Mouse (Mus musculus): ENCODE measurements at regions not wholly inside any gene's neighbourhood (a gene's known extent, or its start where the extent isn't known, plus 50 kb on each side); places are given as distances from the start of the nearest gene placed in this dataset.

- ATAC-seq, result no peak
- TF ChIP-seq CTCF (IDR thresholded peaks at IDR 0.05; ENCODE audit: low read depth), result no peak
- no peak overlapping the region for H3K4me2 ChIP-seq (ENCODE audit: low read depth, low read length)
Measured at GRCm38 (mm10) chr15:17088644-17089228, 360.2 kb downstream of the Cdh9 start.

GRCm38 (mm10) chr15:17098927-17099326 lies 370.4 kb downstream of the Cdh9 start:
- no peak overlapping the region for H3K4me3 ChIP-seq (ENCODE audit: low read length)
- peak; percentile 77 for TF ChIP-seq CTCF (IDR thresholded peaks at IDR 0.05; ENCODE audit: low read depth)
- H3K4me2 ChIP-seq (ENCODE audit: low read depth, low read length), result no peak overlapping the region
- no peaks in the 10 kb centered on the region for H3K27me3 ChIP-seq (ENCODE audit: insufficient read depth, low read length)
- peaks cover 9% of the 10 kb centered on the region; the same call in 1 of the 2 replicates for H3K9me3 ChIP-seq (ENCODE audit: low read length)
- 3% methylated on average over 4 of the region's 4 CpGs for WGBS
- no peaks in the 10 kb centered on the region for H3K36me3 ChIP-seq (ENCODE audit: insufficient read depth, low read length)
- no peaks in the 10 kb centered on the region for H3K4me1 ChIP-seq (ENCODE audit: insufficient read depth, low read length)
- no peak overlapping the region for H3K9ac ChIP-seq (replicated peaks; ENCODE audit: low read length)
- ATAC-seq (no peak), DNase-seq (ENCODE audit: low spot score) (peak; percentile 71)
- H3K27ac ChIP-seq, result no peak overlapping the region

More at GRCm38 (mm10) chr15:17088644-17089228, 360.2 kb downstream of the Cdh9 start:
- DNase-seq (ENCODE audit: low spot score), result no peak
- Histone ChIP-seq H3K4me3 (ENCODE audit: low read length) (no peak overlapping the region), H3K27me3 (ENCODE audit: insufficient read depth, low read length) (no peaks in the 10 kb centered on the region), H3K4me1 (ENCODE audit: insufficient read depth, low read length) (no peaks in the 10 kb centered on the region), H3K9me3 (ENCODE audit: low read length) (no peaks in the 10 kb centered on the region), H3K9ac (replicated peaks; ENCODE audit: low read length) (no peak overlapping the region), H3K27ac (no peak overlapping the region), H3K36me3 (ENCODE audit: insufficient read depth, low read length) (no peaks in the 10 kb centered on the region)
- 94% methylated on average over 5 of the region's 5 CpGs for WGBS

- ATAC-seq, result no peak
- no peak for TF ChIP-seq CTCF (IDR thresholded peaks at IDR 0.05; ENCODE audit: low read depth)
- Histone ChIP-seq H3K4me2 (ENCODE audit: low read depth, low read length) (no peak overlapping the region), H3K27me3 (ENCODE audit: insufficient read depth, low read length) (no peaks in the 10 kb centered on the region), H3K4me1 (ENCODE audit: insufficient read depth, low read length) (no peaks in the 10 kb centered on the region), H3K9me3 (ENCODE audit: low read length) (no peaks in the 10 kb centered on the region), H3K4me3 (ENCODE audit: low read length) (no peak overlapping the region), H3K27ac (no peak overlapping the region), H3K9ac (replicated peaks; ENCODE audit: low read length) (no peak overlapping the region), H3K36me3 (ENCODE audit: insufficient read depth, low read length) (no peaks in the 10 kb centered on the region)
- DNase-seq (ENCODE audit: low spot score), result no peak
- WGBS, result 84% methylated on average over 3 of the region's 3 CpGs
Measured at GRCm38 (mm10) chr15:17101182-17101581, 372.6 kb downstream of the Cdh9 start.

GRCm38 (mm10) chr15:17135721-17136120 lies 407.2 kb downstream of the Cdh9 start:
- 55% methylated on average over 1 of the region's 1 CpGs for WGBS
- Histone ChIP-seq H3K4me1 (ENCODE audit: insufficient read depth, low read length) (no peaks in the 10 kb centered on the region), H3K36me3 (ENCODE audit: insufficient read depth, low read length) (no peaks in the 10 kb centered on the region), H3K9ac (replicated peaks; ENCODE audit: low read length) (no peak overlapping the region), H3K4me2 (ENCODE audit: low read depth, low read length) (no peak overlapping the region), H3K9me3 (ENCODE audit: low read length) (no peaks in the 10 kb centered on the region), H3K27me3 (ENCODE audit: insufficient read depth, low read length) (no peaks in the 10 kb centered on the region), H3K27ac (no peak overlapping the region), H3K4me3 (ENCODE audit: low read length) (no peak overlapping the region)
- no peak for DNase-seq (ENCODE audit: low spot score)
- no peak for TF ChIP-seq CTCF (IDR thresholded peaks at IDR 0.05; ENCODE audit: low read depth)
- no peak for ATAC-seq

- Histone ChIP-seq H3K4me3 (ENCODE audit: low read length) (no peak overlapping the region), H3K27ac (no peak overlapping the region), H3K4me2 (ENCODE audit: low read depth, low read length) (no peak overlapping the region), H3K36me3 (ENCODE audit: insufficient read depth, low read length) (no peaks in the 10 kb centered on the region), H3K27me3 (ENCODE audit: insufficient read depth, low read length) (no peaks in the 10 kb centered on the region), H3K4me1 (ENCODE audit: insufficient read depth, low read length) (no peaks in the 10 kb centered on the region), H3K9me3 (ENCODE audit: low read length) (no peaks in the 10 kb centered on the region), H3K9ac (replicated peaks; ENCODE audit: low read length) (no peak overlapping the region)
- DNase-seq (ENCODE audit: low spot score) (no peak), ATAC-seq (no peak)
- WGBS, result 21% methylated on average over 2 of the region's 2 CpGs
- TF ChIP-seq CTCF (IDR thresholded peaks at IDR 0.05; ENCODE audit: low read depth), result no peak
Measured at GRCm38 (mm10) chr15:17180164-17180563, 451.6 kb downstream of the Cdh9 start.

GRCm38 (mm10) chr15:17181358-17182022 lies 452.9 kb downstream of the Cdh9 start:
- no peak for TF ChIP-seq CTCF (IDR thresholded peaks at IDR 0.05; ENCODE audit: low read depth)
- ATAC-seq, result no peak
- WGBS, result 51% methylated on average over 2 of the region's 2 CpGs

GRCm38 (mm10) chr15:17195439-17195838 lies 466.9 kb downstream of the Cdh9 start:
- Histone ChIP-seq H3K36me3 (ENCODE audit: insufficient read depth, low read length) (no peaks in the 10 kb centered on the region), H3K27ac (no peak overlapping the region), H3K4me2 (ENCODE audit: low read depth, low read length) (no peak overlapping the region), H3K9me3 (ENCODE audit: low read length) (no peaks in the 10 kb centered on the region), H3K4me3 (ENCODE audit: low read length) (no peak overlapping the region), H3K4me1 (ENCODE audit: insufficient read depth, low read length) (no peaks in the 10 kb centered on the region), H3K9ac (replicated peaks; ENCODE audit: low read length) (no peak overlapping the region), H3K27me3 (ENCODE audit: insufficient read depth, low read length) (no peaks in the 10 kb centered on the region)
- peak; percentile 68 for TF ChIP-seq CTCF (IDR thresholded peaks at IDR 0.05; ENCODE audit: low read depth)
- no peak for ATAC-seq
- 57% methylated on average over 5 of the region's 5 CpGs for WGBS
- DNase-seq (ENCODE audit: low spot score), result peak; percentile 58

More at GRCm38 (mm10) chr15:17181358-17182022, 452.9 kb downstream of the Cdh9 start:
- H3K9me3 ChIP-seq (ENCODE audit: low read length), result no peaks in the 10 kb centered on the region
- no peaks in the 10 kb centered on the region for H3K36me3 ChIP-seq (ENCODE audit: insufficient read depth, low read length)
- no peak overlapping the region for H3K4me3 ChIP-seq (ENCODE audit: low read length)
- H3K9ac ChIP-seq (replicated peaks; ENCODE audit: low read length), result no peak overlapping the region
- H3K27ac ChIP-seq, result no peak overlapping the region
- DNase-seq (ENCODE audit: low spot score), result no peak
- H3K27me3 ChIP-seq (ENCODE audit: insufficient read depth, low read length), result no peaks in the 10 kb centered on the region
- H3K4me2 ChIP-seq (ENCODE audit: low read depth, low read length), result no peak overlapping the region
- no peaks in the 10 kb centered on the region for H3K4me1 ChIP-seq (ENCODE audit: insufficient read depth, low read length)

Data from hindbrain, postnatal 0 days (tissue).